Mouse (Mus musculus) spleen, postnatal 36 days (tissue): Measurements from ENCODE around the gene Lypd8.
A peak's percentile ranks its signal among the peaks of the same experiment; 100 is the strongest.
"Not testable (repeated sequence)": the region's sequence is repeated elsewhere in the genome, so short reads cannot be mapped to it uniquely, and the experiment has no call there.

Source experiments
- DNase-seq, 2 experiments: peaks; one replicate each; pipeline ENCODE4 v3.0.0; 2022; ENCODE audit warnings: low spot score in 2 of 2, mixed read lengths in 1 of 2

The Lypd8 gene

GRCm38 (mm10) chr11:58378763-58379278 lies at the start of gene Lypd8:
TSS of gene Lypd8 (plus strand) at chr11:58379043.
- no peak for DNase-seq

GRCm38 (mm10) chr11:58329906-58330275 lies 49.0 kb upstream of the Lypd8 start:
- no peak for DNase-seq

GRCm38 (mm10) chr11:58330276-58331148 lies 48.3 kb upstream of the Lypd8 start, which contains the start of the genes Zfp672 and Sh3bp5l:
TSS of gene Zfp672 (minus strand) at chr11:58330339.
TSS of gene Sh3bp5l (plus strand) at chr11:58330724.
- peak; percentile 90 to 91 for DNase-seq

- DNase-seq, result no peak
Observed at GRCm38 (mm10) chr11:58331149-58331495, 47.7 kb upstream of the Lypd8 start.

GRCm38 (mm10) chr11:58331546-58331945 lies 47.3 kb upstream of the Lypd8 start:
- DNase-seq, result no peak

GRCm38 (mm10) chr11:58334746-58335145 lies 44.1 kb upstream of the Lypd8 start:
- DNase-seq, result no peak

GRCm38 (mm10) chr11:58346745-58347144 lies 32.1 kb upstream of the Lypd8 start:
- no peak for DNase-seq

- no peak for DNase-seq
Observed at GRCm38 (mm10) chr11:58350628-58351027, 28.2 kb upstream of the Lypd8 start.

GRCm38 (mm10) chr11:58351179-58351578 lies 27.7 kb upstream of the Lypd8 start:
- DNase-seq, result no peak

- DNase-seq, result peak; percentile 24 to 40
Observed at GRCm38 (mm10) chr11:58352681-58353548, 25.9 kb upstream of the Lypd8 start.

- no peak for DNase-seq
Observed at GRCm38 (mm10) chr11:58353709-58354108, 25.1 kb upstream of the Lypd8 start.

- no peak for DNase-seq
Observed at GRCm38 (mm10) chr11:58354476-58354875, 24.4 kb upstream of the Lypd8 start.

- no peak for DNase-seq
Observed at GRCm38 (mm10) chr11:58354927-58355326, 23.9 kb upstream of the Lypd8 start.

- no peak for DNase-seq
Observed at GRCm38 (mm10) chr11:58357042-58357441, 21.8 kb upstream of the Lypd8 start.

- no peak for DNase-seq
Observed at GRCm38 (mm10) chr11:58357844-58358534, 20.9 kb upstream of the Lypd8 start.

GRCm38 (mm10) chr11:58362562-58362961 lies 16.3 kb upstream of the Lypd8 start:
- not testable (repeated sequence) for DNase-seq

- no peak for DNase-seq
Observed at GRCm38 (mm10) chr11:58364454-58364853, 14.4 kb upstream of the Lypd8 start.

GRCm38 (mm10) chr11:58366191-58366590 lies 12.7 kb upstream of the Lypd8 start:
- DNase-seq, result not testable (repeated sequence)

- DNase-seq, result no peak
Observed at GRCm38 (mm10) chr11:58377273-58377672, 1.6 kb upstream of the Lypd8 start.

- no peak for DNase-seq
Observed at GRCm38 (mm10) chr11:58377686-58378085, 1.2 kb upstream of the Lypd8 start.

- DNase-seq, result no peak
Observed at GRCm38 (mm10) chr11:58379516-58379915, 673 bp downstream of the Lypd8 start.

GRCm38 (mm10) chr11:58382471-58382870 lies 3.6 kb downstream of the Lypd8 start:
- DNase-seq, result no peak
